Mouse (Mus musculus): ENCODE results near the gene Kank4. TPM values are rescaled to one million over a fixed set of nuclear protein-coding genes. Genes with fewer than 3 reads are reported as not detected.
A peak's percentile ranks its signal among the peaks of the same experiment; 100 is the strongest.

Gene Kank4
- polyA plus RNA-seq, 1 experiment from 2014 or later = 3.0 TPM

DNA sequence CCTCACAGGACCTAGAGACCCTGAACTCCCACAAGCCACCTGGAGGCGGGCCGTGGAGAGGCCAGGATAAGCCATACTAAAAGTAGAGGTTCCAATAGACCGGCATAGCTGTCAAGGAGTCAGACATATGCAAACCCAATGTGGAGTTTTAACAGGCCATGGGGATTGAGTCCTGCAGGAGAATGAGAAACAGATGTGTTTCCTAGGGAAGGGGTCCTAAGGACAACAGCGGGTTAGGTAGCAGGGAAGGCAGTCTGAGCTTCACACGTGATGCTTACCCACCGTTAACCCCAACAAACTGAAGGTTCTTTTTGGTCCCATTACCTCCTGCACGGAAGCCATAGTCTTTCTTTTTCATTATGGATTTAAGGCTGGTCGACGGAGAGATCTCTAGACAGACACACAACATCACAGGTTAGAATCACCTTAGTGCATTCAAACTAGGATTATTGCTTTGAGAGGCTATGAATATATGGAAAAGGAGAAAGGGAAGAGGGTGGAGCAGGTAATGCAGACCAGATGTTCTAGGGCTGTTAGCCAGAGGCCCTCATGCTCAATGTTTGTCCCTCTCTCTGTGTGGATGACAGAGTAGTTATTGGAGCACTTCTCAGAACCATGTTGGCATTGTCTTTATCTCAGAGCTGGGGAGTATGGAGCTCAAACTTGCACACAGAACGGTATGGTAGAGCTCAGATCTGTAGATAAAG is 40.5 kb downstream of the Kank4 start:
- H3K4me1 ChIP-seq (ENCODE audit: control insufficient read depth, insufficient read depth, low read length) = peaks cover 29% of the 10 kb centered on the region
- H3K4me3 ChIP-seq (ENCODE audit: low read depth, low read length) = no peak overlapping the region
- H3K9ac ChIP-seq (ENCODE audit: low read length) = no peak overlapping the region
- no peaks in the 10 kb centered on the region for H3K27me3 ChIP-seq (ENCODE audit: control insufficient read depth, insufficient read depth, low read length)
- no peaks in the 10 kb centered on the region for H3K9me3 ChIP-seq (ENCODE audit: control insufficient read depth, low read length)
- H3K4me2 ChIP-seq (ENCODE audit: low read depth, severe bottlenecking) = no peak overlapping the region
- DNase-seq (ENCODE audit: low spot score) (peak; percentile 64), ATAC-seq (ENCODE audit: insufficient number of reproducible peaks, low FRiP score, low TSS enrichment, low read depth) (peak; percentile 83)
- peak overlapping the region; percentile 32; the same call in 1 of the 2 replicates for H3K27ac ChIP-seq (replicated peaks; ENCODE audit: low read depth, low read length)
- H3K36me3 ChIP-seq (ENCODE audit: control insufficient read depth, insufficient read depth, low read length) = no peaks in the 10 kb centered on the region
- 30% methylated on average over 10 of the region's 10 CpGs for WGBS

DNA sequence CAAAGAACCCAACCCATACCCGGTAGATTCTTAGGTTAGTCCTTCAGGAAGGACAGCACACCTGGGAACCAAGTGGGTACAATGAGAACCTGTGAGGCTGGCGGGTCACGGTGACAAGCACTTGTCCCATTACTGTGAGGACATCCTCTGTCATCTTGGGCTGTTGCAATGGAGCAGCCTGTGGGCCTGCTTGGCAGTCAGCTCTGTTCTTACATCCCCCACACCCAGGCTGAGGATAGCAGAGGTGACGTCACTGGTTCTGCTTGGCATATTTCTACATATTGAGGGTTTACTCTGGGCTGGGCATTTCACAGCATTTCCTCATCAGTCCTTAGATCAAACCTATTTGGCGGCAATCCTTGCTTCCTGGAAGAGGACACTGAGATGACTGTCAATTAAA is 43.6 kb downstream of the Kank4 start:
- WGBS = 85% methylated on average over 5 of the region's 5 CpGs
- ATAC-seq (ENCODE audit: insufficient number of reproducible peaks, low FRiP score, low TSS enrichment, low read depth) (no peak), DNase-seq (ENCODE audit: low spot score) (no peak)
- H3K4me2 ChIP-seq (ENCODE audit: low read depth, severe bottlenecking) = no peak overlapping the region
- H3K27ac ChIP-seq (replicated peaks; ENCODE audit: low read depth, low read length) = no peak overlapping the region
- no peak overlapping the region for H3K9ac ChIP-seq (ENCODE audit: low read length)
- H3K27me3 ChIP-seq (ENCODE audit: control insufficient read depth, insufficient read depth, low read length) = no peaks in the 10 kb centered on the region
- H3K36me3 ChIP-seq (ENCODE audit: control insufficient read depth, insufficient read depth, low read length) = no peaks in the 10 kb centered on the region
- H3K9me3 ChIP-seq (ENCODE audit: control insufficient read depth, low read length) = no peaks in the 10 kb centered on the region
- peaks cover 21% of the 10 kb centered on the region for H3K4me1 ChIP-seq (ENCODE audit: control insufficient read depth, insufficient read depth, low read length)
- no peak overlapping the region for H3K4me3 ChIP-seq (ENCODE audit: low read depth, low read length)

DNA sequence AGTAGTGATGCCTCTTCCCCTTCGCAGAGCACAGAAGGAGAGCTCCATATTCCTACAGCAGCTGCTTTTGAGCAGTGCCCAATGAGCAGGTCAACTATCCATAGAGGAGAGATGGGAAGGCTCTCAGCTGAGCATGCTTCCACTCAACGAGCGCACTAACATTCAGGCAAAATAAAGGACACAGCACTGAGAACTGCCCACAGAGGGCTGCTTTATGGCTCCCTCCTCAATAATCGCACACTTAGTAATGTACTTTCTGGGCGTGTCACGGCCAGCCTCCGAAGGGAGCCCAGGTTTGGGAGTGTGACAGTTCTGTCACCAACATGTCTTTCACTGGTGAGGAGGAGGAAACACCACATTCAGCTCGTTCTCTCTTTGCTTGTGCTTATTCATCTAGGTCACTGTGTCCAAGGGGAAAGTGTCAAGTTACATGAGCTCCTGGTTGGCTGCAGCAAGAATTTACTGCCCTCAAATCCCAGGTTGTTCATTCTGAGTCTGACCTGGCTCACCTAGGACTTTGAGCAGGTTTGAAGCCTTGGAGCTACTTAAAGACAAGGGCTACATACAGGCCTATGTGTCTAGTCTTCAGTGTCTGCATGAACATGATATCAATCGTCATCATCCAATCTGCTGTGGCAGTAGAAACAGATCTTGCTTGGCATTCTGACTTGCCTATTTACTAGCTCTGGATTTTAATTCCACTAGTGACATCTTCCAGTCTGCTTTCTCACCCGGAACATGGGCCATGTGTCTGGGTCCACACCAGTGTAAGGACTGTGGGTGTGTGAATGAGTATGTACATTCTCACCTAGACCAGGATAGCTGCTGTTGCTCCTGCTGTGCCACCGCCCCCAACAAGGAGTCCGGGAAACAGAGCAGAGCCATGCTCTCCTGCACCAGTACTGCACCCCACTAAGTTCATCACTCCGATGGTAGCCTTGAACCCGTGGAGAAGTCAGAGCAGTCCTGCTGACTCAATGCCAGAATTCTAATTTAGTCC is 49.9 kb downstream of the Kank4 start:
- ATAC-seq (ENCODE audit: insufficient number of reproducible peaks, low FRiP score, low TSS enrichment, low read depth) (no peak; the same call in 1 of the 2 replicates), DNase-seq (ENCODE audit: low spot score) (no peak)
- H3K27me3 ChIP-seq (ENCODE audit: control insufficient read depth, insufficient read depth, low read length) = no peaks in the 10 kb centered on the region
- no peak overlapping the region for H3K27ac ChIP-seq (replicated peaks; ENCODE audit: low read depth, low read length)
- no peak overlapping the region for H3K9ac ChIP-seq (ENCODE audit: low read length)
- peaks cover 8% of the 10 kb centered on the region for H3K4me1 ChIP-seq (ENCODE audit: control insufficient read depth, insufficient read depth, low read length)
- H3K4me2 ChIP-seq (ENCODE audit: low read depth, severe bottlenecking) = no peak overlapping the region
- H3K36me3 ChIP-seq (ENCODE audit: control insufficient read depth, insufficient read depth, low read length) = no peaks in the 10 kb centered on the region; the same call in 1 of the 2 replicates
- WGBS = 69% methylated on average over 14 of the region's 14 CpGs
- no peaks in the 10 kb centered on the region for H3K9me3 ChIP-seq (ENCODE audit: control insufficient read depth, low read length)
- H3K4me3 ChIP-seq (ENCODE audit: low read depth, low read length) = no peak overlapping the region

DNA sequence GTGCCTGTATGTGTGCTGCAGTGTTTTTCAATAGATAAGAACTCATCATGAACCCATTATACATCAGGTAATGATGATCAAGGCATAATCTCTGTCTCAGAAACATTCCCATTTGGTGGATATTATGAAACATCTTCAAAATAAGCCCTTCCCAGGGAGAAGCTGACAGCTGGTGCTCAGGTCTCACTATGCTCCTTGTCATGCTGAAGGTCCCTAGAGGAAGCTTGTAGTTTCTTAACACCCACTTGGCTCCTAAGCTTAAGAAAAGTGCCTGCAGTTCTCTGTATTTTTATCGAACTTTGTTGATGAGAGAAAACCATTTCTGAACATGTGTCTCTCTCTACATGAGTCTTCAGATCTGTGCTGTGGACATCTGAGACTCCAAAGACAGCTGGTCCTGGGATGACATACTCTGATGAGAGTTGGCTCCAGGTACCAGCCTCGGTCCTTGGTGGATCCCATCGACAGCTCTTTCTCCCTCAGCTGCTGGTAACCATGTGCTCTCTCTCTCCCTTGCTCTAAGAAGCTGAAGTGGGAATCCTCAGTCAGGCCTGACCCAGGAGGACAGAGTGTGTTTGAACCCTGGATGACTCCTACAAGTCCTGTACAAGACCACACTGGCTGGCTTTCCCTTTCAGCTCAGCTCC is 58.3 kb downstream of the Kank4 start:
- no peak for DNase-seq (ENCODE audit: low spot score)
- Histone ChIP-seq H3K27me3 (ENCODE audit: control insufficient read depth, insufficient read depth, low read length) (no peaks in the 10 kb centered on the region), H3K4me2 (ENCODE audit: low read depth, severe bottlenecking) (no peak overlapping the region), H3K4me3 (ENCODE audit: low read depth, low read length) (no peak overlapping the region), H3K36me3 (ENCODE audit: control insufficient read depth, insufficient read depth, low read length) (no peaks in the 10 kb centered on the region; the same call in 1 of the 2 replicates), H3K27ac (replicated peaks; ENCODE audit: low read depth, low read length) (no peak overlapping the region), H3K4me1 (ENCODE audit: control insufficient read depth, insufficient read depth, low read length) (no peaks in the 10 kb centered on the region), H3K9me3 (ENCODE audit: control insufficient read depth, low read length) (no peaks in the 10 kb centered on the region), H3K9ac (ENCODE audit: low read length) (no peak overlapping the region)
- WGBS = 90% methylated on average over 3 of the region's 3 CpGs
- no peak for ATAC-seq (ENCODE audit: insufficient number of reproducible peaks, low FRiP score, low TSS enrichment, low read depth)

GRCm38 (mm10) chr4:98758012-98758821 is 59.1 kb downstream of the Kank4 start:
- no peak overlapping the region for H3K4me2 ChIP-seq (ENCODE audit: low read depth, severe bottlenecking)
- H3K27me3 ChIP-seq (ENCODE audit: control insufficient read depth, insufficient read depth, low read length) = no peaks in the 10 kb centered on the region
- no peak overlapping the region for H3K9ac ChIP-seq (ENCODE audit: low read length)
- DNase-seq (ENCODE audit: low spot score) = no peak
- no peaks in the 10 kb centered on the region for H3K9me3 ChIP-seq (ENCODE audit: control insufficient read depth, low read length)
- WGBS = 62% methylated on average over 4 of the region's 4 CpGs
- no peak overlapping the region for H3K4me3 ChIP-seq (ENCODE audit: low read depth, low read length)
- H3K4me1 ChIP-seq (ENCODE audit: control insufficient read depth, insufficient read depth, low read length) = no peaks in the 10 kb centered on the region
- ATAC-seq (ENCODE audit: insufficient number of reproducible peaks, low FRiP score, low TSS enrichment, low read depth) = no peak; the same call in 1 of the 2 replicates
- no peaks in the 10 kb centered on the region for H3K36me3 ChIP-seq (ENCODE audit: control insufficient read depth, insufficient read depth, low read length)
- H3K27ac ChIP-seq (replicated peaks; ENCODE audit: low read depth, low read length) = no peak overlapping the region

- H3K27me3 ChIP-seq (ENCODE audit: control insufficient read depth, insufficient read depth, low read length) = no peaks in the 10 kb centered on the region
- ATAC-seq (ENCODE audit: insufficient number of reproducible peaks, low FRiP score, low TSS enrichment, low read depth) = no peak
- no peaks in the 10 kb centered on the region for H3K9me3 ChIP-seq (ENCODE audit: control insufficient read depth, low read length)
- H3K4me1 ChIP-seq (ENCODE audit: control insufficient read depth, insufficient read depth, low read length) = no peaks in the 10 kb centered on the region
- H3K4me3 ChIP-seq (ENCODE audit: low read depth, low read length) = no peak overlapping the region
- no peak overlapping the region for H3K4me2 ChIP-seq (ENCODE audit: low read depth, severe bottlenecking)
- no peak for DNase-seq (ENCODE audit: low spot score)
- no peaks in the 10 kb centered on the region for H3K36me3 ChIP-seq (ENCODE audit: control insufficient read depth, insufficient read depth, low read length)
- H3K9ac ChIP-seq (ENCODE audit: low read length) = no peak overlapping the region
- WGBS = 83% methylated on average over 11 of the region's 11 CpGs
- H3K27ac ChIP-seq (replicated peaks; ENCODE audit: low read depth, low read length) = no peak overlapping the region
These were observed 61.2 kb downstream of the Kank4 start for GRCm38 (mm10) chr4:98756141-98756540.

DNA sequence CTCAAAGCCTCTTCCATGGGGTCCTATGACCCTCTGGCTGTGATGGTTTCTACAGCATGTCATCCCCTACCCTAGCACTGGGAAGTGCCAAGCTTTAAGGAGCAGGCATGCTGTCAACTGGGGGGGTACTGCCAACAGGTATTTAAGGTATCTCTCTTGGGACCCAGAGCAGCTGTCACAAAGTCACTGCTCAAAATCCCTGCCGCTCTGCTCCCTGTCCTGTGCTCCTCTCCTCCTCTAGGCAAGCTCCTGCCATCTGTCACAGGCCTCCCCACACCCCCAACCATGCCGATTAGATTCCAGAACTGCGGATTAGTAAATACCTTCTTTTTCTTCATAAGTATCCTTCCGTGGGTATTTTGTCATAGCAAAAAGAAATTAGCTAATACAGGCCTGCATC is 62.9 kb downstream of the Kank4 start:
- ATAC-seq (ENCODE audit: insufficient number of reproducible peaks, low FRiP score, low TSS enrichment, low read depth) = no peak
- DNase-seq (ENCODE audit: low spot score) = no peak
- 83% methylated on average over 4 of the region's 4 CpGs for WGBS

DNA sequence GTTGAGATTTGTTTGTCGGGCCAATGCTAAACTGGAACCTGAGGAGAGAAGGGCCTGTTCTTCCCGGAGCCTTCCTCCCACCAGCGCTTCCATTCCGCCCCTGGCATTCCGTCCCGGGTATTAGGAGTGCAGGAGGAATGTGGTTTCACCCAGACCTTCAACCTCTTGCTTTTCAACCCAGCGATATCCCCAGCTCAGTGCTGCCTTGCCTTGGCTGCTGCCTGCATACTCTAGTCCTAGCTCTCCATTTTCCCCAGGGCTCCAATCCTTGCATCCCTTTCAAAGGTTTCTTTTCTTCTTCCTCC is 73.5 kb downstream of the Kank4 start:
- H3K36me3 ChIP-seq (ENCODE audit: control insufficient read depth, insufficient read depth, low read length) = no peaks in the 10 kb centered on the region
- no peaks in the 10 kb centered on the region for H3K9me3 ChIP-seq (ENCODE audit: control insufficient read depth, low read length)
- DNase-seq (ENCODE audit: low spot score) (peak; percentile 55), ATAC-seq (ENCODE audit: insufficient number of reproducible peaks, low FRiP score, low TSS enrichment, low read depth) (no peak)
- no peaks in the 10 kb centered on the region for H3K4me1 ChIP-seq (ENCODE audit: control insufficient read depth, insufficient read depth, low read length)
- H3K9ac ChIP-seq (ENCODE audit: low read length) = no peak overlapping the region
- no peak overlapping the region for H3K27ac ChIP-seq (replicated peaks; ENCODE audit: low read depth, low read length)
- no peak overlapping the region for H3K4me2 ChIP-seq (ENCODE audit: low read depth, severe bottlenecking)
- 19% methylated on average over 7 of the region's 7 CpGs for WGBS
- H3K4me3 ChIP-seq (ENCODE audit: low read depth, low read length) = no peak overlapping the region
- no peaks in the 10 kb centered on the region for H3K27me3 ChIP-seq (ENCODE audit: control insufficient read depth, insufficient read depth, low read length)

More for the DNA sequence above, 62.9 kb downstream of the Kank4 start:
- Histone ChIP-seq H3K27ac (replicated peaks; ENCODE audit: low read depth, low read length) (no peak overlapping the region), H3K9ac (ENCODE audit: low read length) (no peak overlapping the region), H3K4me1 (ENCODE audit: control insufficient read depth, insufficient read depth, low read length) (no peaks in the 10 kb centered on the region), H3K4me2 (ENCODE audit: low read depth, severe bottlenecking) (no peak overlapping the region), H3K9me3 (ENCODE audit: control insufficient read depth, low read length) (no peaks in the 10 kb centered on the region), H3K36me3 (ENCODE audit: control insufficient read depth, insufficient read depth, low read length) (no peaks in the 10 kb centered on the region), H3K27me3 (ENCODE audit: control insufficient read depth, insufficient read depth, low read length) (no peaks in the 10 kb centered on the region), H3K4me3 (ENCODE audit: low read depth, low read length) (no peak overlapping the region)
